In the genomic region with DNA sequence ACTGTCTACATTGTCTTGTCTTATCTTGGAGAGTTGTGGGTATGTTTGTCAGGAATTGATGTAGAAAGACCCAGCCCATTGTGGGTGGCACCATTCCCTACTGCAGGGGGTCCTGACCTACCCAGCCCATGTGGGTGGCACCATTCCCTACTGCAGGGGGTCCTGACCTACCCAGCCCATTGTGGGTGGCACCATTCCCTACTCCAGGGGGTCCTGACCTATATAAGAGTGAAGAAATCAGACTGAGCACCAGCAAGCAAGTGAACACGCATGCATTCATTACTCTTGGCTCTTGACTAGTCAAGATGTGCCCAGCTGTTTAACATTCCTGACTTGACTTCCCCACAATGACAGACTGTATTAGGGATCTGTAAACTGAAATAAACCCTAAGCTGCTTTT, we compare ENCODE assay signal across 24 mouse cellular contexts.
"Had no signal": no experiment of that assay in that cellular context is flagged by ENCODE, and none has a peak within 500 bp of the region (broad histone marks: within the 10 kb centered on the region; RNA-seq: fewer than 3 reads in every experiment).

No protein-coding gene starts in this region.

- ATAC-seq: forebrain, embryonic 13.5 days; forebrain, embryonic 14.5 days; forebrain, embryonic 15.5 days; forebrain, embryonic 16.5 days; forebrain, postnatal 0 days had no signal

- H3K36me3 ChIP-seq: embryonic facial prominence, embryonic 10.5 days; embryonic facial prominence, embryonic 12.5 days; embryonic facial prominence, embryonic 13.5 days; embryonic facial prominence, embryonic 15.5 days; forebrain, embryonic 10.5 days; forebrain, embryonic 12.5 days; forebrain, embryonic 15.5 days had no signal

- H3K4me3 ChIP-seq: embryonic facial prominence, embryonic 10.5 days; embryonic facial prominence, embryonic 12.5 days; embryonic facial prominence, embryonic 13.5 days; embryonic facial prominence, embryonic 15.5 days; erythroblast, embryonic 14.5 days; forebrain, embryonic 10.5 days; forebrain, embryonic 12.5 days; forebrain, embryonic 13.5 days; forebrain, embryonic 15.5 days; gastrocnemius, adult 2 months; heart, adult 2 months had no signal

- H3K9me3 ChIP-seq: embryonic facial prominence, embryonic 12.5 days; forebrain, embryonic 13.5 days; forebrain, embryonic 15.5 days had no signal

- DNase-seq: cerebellum, adult 8-10 months; cerebellum, adult 9-10 months; cerebellum, adult 9-11 months; cerebellum, postnatal 10 days; cerebellum, postnatal 14 days; cerebellum, postnatal 25 days; cerebellum, postnatal 36 days; embryo, embryonic 11 days; forebrain, postnatal 0 days; gastrocnemius, postnatal 10 days; gastrocnemius, postnatal 14 days had no signal

- H3K27ac ChIP-seq: embryonic facial prominence, embryonic 10.5 days; embryonic facial prominence, embryonic 12.5 days; embryonic facial prominence, embryonic 13.5 days; embryonic facial prominence, embryonic 15.5 days; forebrain, embryonic 10.5 days; forebrain, embryonic 12.5 days; forebrain, embryonic 13.5 days; forebrain, embryonic 15.5 days; gastrocnemius, adult 2 months; heart, adult 2 months had no signal

- H3K4me1 ChIP-seq: embryonic facial prominence, embryonic 10.5 days; embryonic facial prominence, embryonic 12.5 days; embryonic facial prominence, embryonic 13.5 days; forebrain, embryonic 10.5 days; forebrain, embryonic 12.5 days; forebrain, embryonic 13.5 days; forebrain, embryonic 15.5 days had no signal

- H3K9ac ChIP-seq: embryonic facial prominence, embryonic 12.5 days; embryonic facial prominence, embryonic 13.5 days; embryonic facial prominence, embryonic 15.5 days; forebrain, embryonic 12.5 days; forebrain, embryonic 13.5 days; forebrain, embryonic 15.5 days; forebrain, postnatal 0 days had no signal

- H3K4me2 ChIP-seq: embryonic facial prominence, embryonic 12.5 days; embryonic facial prominence, embryonic 13.5 days; embryonic facial prominence, embryonic 15.5 days; forebrain, embryonic 12.5 days; forebrain, embryonic 13.5 days; forebrain, embryonic 15.5 days had no signal

- H3K27me3 ChIP-seq: embryonic facial prominence, embryonic 15.5 days; forebrain, embryonic 13.5 days; forebrain, embryonic 15.5 days had no signal
